Mouse (Mus musculus): ENCODE data around the gene Anapc15.

- no peak for TF ChIP-seq ZNF384 (IDR thresholded peaks at IDR 0.05; ENCODE audit: low read depth, low read length)
- 0 out of 2 replicates have a peak, but pooled peaks have one; percentile 31 for TF ChIP-seq ZC3H11A (IDR thresholded peaks at IDR 0.05; ENCODE audit: borderline replicate concordance, low read depth, low read length)
These were observed 54.6 kb downstream of the Anapc15 start for GRCm38 (mm10) chr7:101918071-101918470.
